Mouse (Mus musculus): ENCODE measurements around the gene Tc2n. TPM values are rescaled to one million over a fixed set of nuclear protein-coding genes. Genes with fewer than 3 reads are reported as not detected.
"Not testable (repeated sequence)": the region's sequence is repeated elsewhere in the genome, so short reads cannot be mapped to it uniquely, and the experiment has no call there.

The Tc2n gene
- polyA plus RNA-seq, 1 experiment from 2014 or later, result 19.6 TPM

DNA sequence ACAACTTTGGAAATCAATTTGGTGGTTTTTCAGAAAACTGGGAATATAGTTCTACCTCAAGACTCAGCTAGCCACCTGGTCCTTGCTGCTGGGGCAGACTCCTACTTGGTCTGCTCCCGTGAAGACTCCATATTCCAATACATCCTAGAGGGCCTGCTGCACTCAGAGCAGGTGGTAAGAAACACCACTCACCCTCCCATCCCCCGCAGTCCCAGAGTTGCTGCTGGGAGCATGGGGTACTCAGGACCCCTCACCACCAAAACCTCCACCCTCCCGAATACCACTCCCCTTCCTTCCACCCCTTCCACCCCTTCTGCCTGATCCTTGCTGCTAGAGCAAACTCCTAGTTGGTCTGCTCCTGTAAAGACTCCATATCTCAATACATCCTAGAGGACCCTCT lies 19.1 kb downstream of the Tc2n start:
- WGBS, result 77% methylated on average over 3 of the region's 3 CpGs
- TF ChIP-seq CTCF (IDR thresholded peaks at IDR 0.05) (no peak), EP300 (IDR thresholded peaks at IDR 0.05) (no peak)
- no peak for DNase-seq (ENCODE audit: low spot score)
- Histone ChIP-seq H3K9me3 (ENCODE audit: low read length) (no peaks in the 10 kb centered on the region), H3K27ac (ENCODE audit: low read length) (no peak overlapping the region), H3K4me3 (ENCODE audit: low read depth, low read length) (no peak overlapping the region), H3K27me3 (replicated peaks; ENCODE audit: insufficient read depth, low read length) (no peaks in the 10 kb centered on the region), H3K36me3 (ENCODE audit: insufficient read depth, low read length) (no peaks in the 10 kb centered on the region), H3K9ac (replicated peaks; ENCODE audit: low read depth) (no peak overlapping the region), H3K4me2 (replicated peaks; ENCODE audit: low read depth, low read length) (no peak overlapping the region), H3K4me1 (ENCODE audit: insufficient read depth, low read depth, low read length) (no peaks in the 10 kb centered on the region)
- ATAC-seq, result no peak

DNA sequence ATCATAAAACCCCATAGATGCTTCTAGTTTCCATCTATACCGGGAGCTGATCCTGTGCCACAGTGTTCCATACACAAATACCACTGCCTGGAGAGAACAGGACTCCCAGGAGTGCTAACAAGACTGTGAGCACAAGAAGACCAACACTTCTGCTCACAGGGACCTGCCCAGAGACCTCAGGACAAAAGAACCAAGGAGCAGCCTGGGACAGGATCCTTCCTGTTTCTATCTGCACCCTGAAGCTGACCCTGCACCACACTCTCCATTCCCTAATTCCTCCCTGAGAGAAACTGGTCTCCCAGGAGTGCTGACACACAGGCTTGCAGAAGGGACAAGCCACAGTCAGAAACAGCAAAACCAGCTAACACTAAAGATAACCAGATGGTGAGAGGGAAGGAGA lies 21.8 kb downstream of the Tc2n start:
- H3K27ac ChIP-seq (ENCODE audit: low read length), result no peak overlapping the region
- no peaks in the 10 kb centered on the region for H3K4me1 ChIP-seq (ENCODE audit: insufficient read depth, low read depth, low read length)
- no peak overlapping the region for H3K4me3 ChIP-seq (ENCODE audit: low read depth, low read length)
- ATAC-seq, result no peak
- DNase-seq (ENCODE audit: low spot score), result no peak
- WGBS, result 69% methylated on average over 1 of the region's 1 CpGs
- H3K9ac ChIP-seq (replicated peaks; ENCODE audit: low read depth), result no peak overlapping the region
- TF ChIP-seq EP300 (IDR thresholded peaks at IDR 0.05), result no peak
- no peak for TF ChIP-seq CTCF (IDR thresholded peaks at IDR 0.05)
- H3K36me3 ChIP-seq (ENCODE audit: insufficient read depth, low read length), result no peaks in the 10 kb centered on the region
- no peaks in the 10 kb centered on the region for H3K9me3 ChIP-seq (ENCODE audit: low read length)
- H3K27me3 ChIP-seq (replicated peaks; ENCODE audit: insufficient read depth, low read length), result no peaks in the 10 kb centered on the region
- H3K4me2 ChIP-seq (replicated peaks; ENCODE audit: low read depth, low read length), result no peak overlapping the region

DNA sequence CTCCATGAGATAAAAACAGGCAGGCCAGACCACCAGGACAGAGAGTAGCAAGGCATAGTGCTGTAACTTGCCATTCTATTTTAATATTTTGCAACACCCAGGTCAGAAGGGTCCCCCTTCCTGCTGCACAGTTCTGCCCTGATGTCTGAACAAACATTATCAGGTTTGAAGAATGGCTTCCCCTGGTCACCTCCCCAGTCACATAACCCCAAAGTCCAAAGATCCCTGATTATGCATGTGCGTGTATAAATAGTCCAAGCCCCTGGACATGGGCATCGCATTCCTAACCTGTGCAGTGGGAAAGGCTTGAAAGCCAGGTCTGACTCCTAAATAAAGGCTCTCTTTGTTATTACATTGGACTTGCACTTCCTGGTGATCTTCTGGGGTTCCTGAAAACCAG lies 37.8 kb downstream of the Tc2n start:
- ATAC-seq, result no peak
- H3K4me2 ChIP-seq (replicated peaks; ENCODE audit: low read depth, low read length), result no peak overlapping the region
- 91% methylated on average over 2 of the region's 2 CpGs for WGBS
- H3K27me3 ChIP-seq (replicated peaks; ENCODE audit: insufficient read depth, low read length), result no peaks in the 10 kb centered on the region
- DNase-seq (ENCODE audit: low spot score), result no peak
- H3K9ac ChIP-seq (replicated peaks; ENCODE audit: low read depth), result no peak overlapping the region
- H3K4me3 ChIP-seq (ENCODE audit: low read depth, low read length), result no peak overlapping the region
- no peaks in the 10 kb centered on the region for H3K9me3 ChIP-seq (ENCODE audit: low read length)
- H3K4me1 ChIP-seq (ENCODE audit: insufficient read depth, low read depth, low read length), result no peaks in the 10 kb centered on the region
- H3K36me3 ChIP-seq (ENCODE audit: insufficient read depth, low read length), result no peaks in the 10 kb centered on the region
- no peak overlapping the region for H3K27ac ChIP-seq (ENCODE audit: low read length)
- TF ChIP-seq CTCF (IDR thresholded peaks at IDR 0.05) (no peak), EP300 (IDR thresholded peaks at IDR 0.05) (no peak)

DNA sequence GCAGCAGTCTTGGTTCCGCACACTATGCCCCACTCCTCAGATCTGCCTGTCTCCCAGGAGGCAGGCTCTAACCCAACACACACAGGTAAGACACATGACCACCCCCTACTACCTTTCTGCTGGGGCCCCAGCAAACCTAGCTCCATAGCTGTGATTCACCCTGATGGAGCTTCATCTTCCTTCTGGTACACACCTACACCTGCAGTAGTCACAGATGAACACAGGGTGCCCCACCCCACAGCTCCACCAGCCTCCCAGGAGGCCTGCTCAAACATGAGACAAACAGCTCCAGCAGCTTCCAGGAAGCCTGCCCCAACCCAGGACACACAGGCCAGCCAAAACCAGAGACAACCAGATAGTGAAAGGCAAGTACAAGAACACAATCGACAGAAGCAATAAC lies 50.8 kb downstream of the Tc2n start:
- ATAC-seq, result no peak
- Histone ChIP-seq H3K27ac (ENCODE audit: low read length) (no peak overlapping the region), H3K27me3 (replicated peaks; ENCODE audit: insufficient read depth, low read length) (no peaks in the 10 kb centered on the region), H3K4me3 (ENCODE audit: low read depth, low read length) (no peak overlapping the region), H3K9me3 (ENCODE audit: low read length) (no peaks in the 10 kb centered on the region), H3K4me1 (ENCODE audit: insufficient read depth, low read depth, low read length) (no peaks in the 10 kb centered on the region), H3K36me3 (ENCODE audit: insufficient read depth, low read length) (no peaks in the 10 kb centered on the region), H3K4me2 (replicated peaks; ENCODE audit: low read depth, low read length) (no peak overlapping the region), H3K9ac (replicated peaks; ENCODE audit: low read depth) (no peak overlapping the region)
- TF ChIP-seq CTCF (IDR thresholded peaks at IDR 0.05) (no peak), EP300 (IDR thresholded peaks at IDR 0.05) (no peak)
- DNase-seq (ENCODE audit: low spot score), result no peak
- 91% methylated on average over 2 of the region's 2 CpGs for WGBS

DNA sequence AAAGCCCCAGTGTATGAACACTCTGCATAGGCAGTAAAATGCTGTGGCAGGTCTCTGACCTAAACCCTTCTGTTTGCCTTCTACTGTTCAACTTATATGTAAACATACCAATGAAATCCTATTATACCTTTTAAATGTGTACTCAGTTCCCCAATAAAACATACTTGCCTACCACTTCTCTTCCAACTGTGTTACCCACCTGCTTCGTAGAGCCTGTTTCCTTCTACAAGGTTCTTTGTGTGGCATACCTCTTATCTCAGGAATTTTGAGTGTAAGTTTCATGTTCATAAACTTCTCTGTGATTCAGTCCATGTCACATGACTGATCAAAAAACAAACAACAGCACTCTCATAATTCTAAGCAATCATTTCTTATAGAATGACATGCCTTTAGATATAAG lies 85.2 kb downstream of the Tc2n start:
- Histone ChIP-seq H3K9me3 (ENCODE audit: low read length) (no peaks in the 10 kb centered on the region), H3K27me3 (replicated peaks; ENCODE audit: insufficient read depth, low read length) (no peaks in the 10 kb centered on the region), H3K36me3 (ENCODE audit: insufficient read depth, low read length) (no peaks in the 10 kb centered on the region), H3K4me3 (ENCODE audit: low read depth, low read length) (no peak overlapping the region), H3K4me1 (ENCODE audit: insufficient read depth, low read depth, low read length) (no peaks in the 10 kb centered on the region), H3K9ac (replicated peaks; ENCODE audit: low read depth) (no peak overlapping the region), H3K4me2 (replicated peaks; ENCODE audit: low read depth, low read length) (no peak overlapping the region), H3K27ac (ENCODE audit: low read length) (no peak overlapping the region)
- ATAC-seq, result peak; percentile 52
- TF ChIP-seq CTCF (IDR thresholded peaks at IDR 0.05), result no peak
- no peak for TF ChIP-seq EP300 (IDR thresholded peaks at IDR 0.05)
- 55% methylated on average over 1 of the region's 1 CpGs for WGBS
- no peak for DNase-seq (ENCODE audit: low spot score)

DNA sequence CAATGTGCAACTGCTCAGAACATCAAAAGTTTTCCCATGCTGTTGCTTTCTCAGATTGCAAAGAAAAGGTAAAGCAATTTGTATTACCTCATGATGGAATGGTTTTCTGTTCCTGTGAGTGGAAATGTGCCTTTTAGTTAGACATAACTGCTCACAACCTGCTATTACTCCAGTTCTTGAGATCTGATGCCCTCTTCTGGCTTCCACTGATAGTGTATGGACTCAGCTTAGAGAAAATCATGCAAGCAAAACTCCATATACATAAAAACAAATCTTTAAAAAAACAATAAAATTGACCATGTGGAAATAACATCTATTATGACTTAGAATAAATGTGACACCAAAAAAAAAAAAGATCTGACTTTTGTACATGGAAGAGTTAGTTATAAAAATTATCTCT lies 111.7 kb downstream of the Tc2n start:
- peak; percentile 11; the same call in 1 of the 2 replicates for TF ChIP-seq CTCF (IDR thresholded peaks at IDR 0.05)
- not testable (repeated sequence) for H3K36me3 ChIP-seq (ENCODE audit: insufficient read depth, low read length); H3K27ac ChIP-seq (ENCODE audit: low read length); DNase-seq (ENCODE audit: low spot score); H3K9me3 ChIP-seq (ENCODE audit: low read length); ATAC-seq; H3K4me2 ChIP-seq (replicated peaks; ENCODE audit: low read depth, low read length); H3K9ac ChIP-seq (replicated peaks; ENCODE audit: low read depth); H3K27me3 ChIP-seq (replicated peaks; ENCODE audit: insufficient read depth, low read length); H3K4me1 ChIP-seq (ENCODE audit: insufficient read depth, low read depth, low read length); H3K4me3 ChIP-seq (ENCODE audit: low read depth, low read length)

Other genes with a start within 250 kb of the Tc2n start
- 408 and 420 TPM in 2 replicates for gene Fbln5, start 100.5 kb upstream of the Tc2n start, polyA plus RNA-seq (2015; fragmentation: Nextera tagmentation; extraction: Ambion mirVana)
- gene Trip11, start 194.7 kb upstream of the Tc2n start, polyA plus RNA-seq (2015; fragmentation: Nextera tagmentation; extraction: Ambion mirVana), result 30.8 and 33.4 TPM in 2 replicates
- gene Atxn3, start 239.7 kb upstream of the Tc2n start, polyA plus RNA-seq (2015; fragmentation: Nextera tagmentation; extraction: Ambion mirVana), result 14.1 and 15.3 TPM in 2 replicates